Mouse (Mus musculus) cerebellum, postnatal 25 days (tissue): Measurements from ENCODE around the gene Isx.

Source experiments
- DNase-seq, 2 experiments: peaks; one replicate each; pipeline ENCODE4 v3.0.0; 2021; ENCODE audit warnings: mixed read lengths in 2 of 2

The Isx gene

DNA sequence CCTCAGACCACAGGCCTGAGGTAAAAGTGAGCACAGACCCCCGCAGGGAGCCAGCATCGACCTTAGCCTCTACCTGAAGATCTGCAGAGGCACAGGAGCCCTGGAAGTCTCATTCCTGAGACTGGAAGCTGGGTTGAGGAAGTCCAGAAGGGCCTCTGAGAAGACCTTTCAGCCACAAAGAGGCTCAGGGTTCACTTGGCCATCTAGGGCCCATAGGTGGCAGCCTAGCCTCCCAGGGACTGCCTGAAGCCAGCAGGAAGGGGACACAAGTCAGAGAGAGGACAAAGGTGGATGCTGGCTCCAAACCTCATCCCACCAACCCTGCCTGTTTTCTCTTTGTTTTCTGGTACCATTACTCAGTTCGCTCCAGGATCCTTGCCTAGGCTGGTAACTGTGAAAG, at the start of gene Isx:
Gene Isx (plus strand): TSS at position 234 of the 400 bp plus-strand sequence.
- no peak for DNase-seq

DNA sequence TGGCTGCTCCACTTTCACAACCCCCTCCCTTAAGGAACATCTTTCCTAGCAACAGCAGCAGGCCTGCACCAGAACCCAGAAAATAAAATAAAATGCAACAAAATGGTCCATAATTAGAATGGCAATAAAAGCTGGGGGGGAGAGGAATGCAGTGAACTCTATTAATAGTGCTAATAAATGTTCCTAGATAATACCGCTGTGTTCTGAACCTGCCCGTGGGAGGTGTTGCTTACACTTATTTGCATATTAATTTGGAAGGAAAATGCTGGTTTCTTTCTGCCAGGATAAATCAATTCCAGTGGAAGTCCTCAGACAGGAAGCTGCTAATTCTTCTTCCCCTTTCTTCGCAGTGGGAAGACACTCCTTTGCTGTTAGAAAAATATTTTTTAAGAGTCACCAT, 45.3 kb upstream of the Isx start:
- DNase-seq: no peak

DNA sequence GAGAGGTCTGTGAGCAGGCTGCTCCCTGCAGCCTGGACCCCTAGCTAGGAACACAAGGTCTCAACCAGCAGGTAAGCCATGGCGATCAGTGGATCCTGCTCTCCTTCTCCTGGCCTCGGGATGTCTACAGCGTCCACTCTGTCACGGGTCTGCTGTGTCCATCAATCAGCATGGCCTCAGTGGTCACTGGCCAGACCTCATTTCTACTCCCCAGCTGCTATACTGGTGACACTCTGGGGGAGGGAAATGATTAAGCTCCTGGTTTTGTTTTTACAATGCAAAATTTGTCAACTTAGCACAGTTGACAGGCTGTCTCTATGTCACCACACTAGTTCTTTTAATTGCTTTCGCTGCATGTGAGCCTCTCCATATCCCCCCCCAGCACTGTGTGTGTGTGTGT, 41.7 kb upstream of the Isx start:
- DNase-seq: no peak

DNA sequence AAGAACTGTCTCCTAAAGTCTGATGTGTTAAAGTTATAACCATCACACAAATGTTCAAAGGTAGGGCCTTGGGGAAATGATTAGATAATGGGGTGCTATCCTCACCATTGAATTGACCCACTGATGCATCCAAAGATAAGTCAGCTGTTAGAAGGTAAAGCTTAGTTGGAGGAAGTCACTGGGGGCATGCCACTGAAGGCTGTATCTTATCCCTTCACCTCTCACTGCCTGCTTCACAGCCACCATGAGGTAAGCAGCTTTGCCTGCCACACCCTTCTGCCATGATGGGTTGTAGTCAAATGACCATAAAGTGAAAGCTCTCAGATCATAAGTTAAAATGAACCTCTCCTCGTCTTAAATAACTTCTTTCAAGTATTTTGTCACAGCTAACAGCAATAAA, 38.7 kb upstream of the Isx start:
- DNase-seq: no peak

DNA sequence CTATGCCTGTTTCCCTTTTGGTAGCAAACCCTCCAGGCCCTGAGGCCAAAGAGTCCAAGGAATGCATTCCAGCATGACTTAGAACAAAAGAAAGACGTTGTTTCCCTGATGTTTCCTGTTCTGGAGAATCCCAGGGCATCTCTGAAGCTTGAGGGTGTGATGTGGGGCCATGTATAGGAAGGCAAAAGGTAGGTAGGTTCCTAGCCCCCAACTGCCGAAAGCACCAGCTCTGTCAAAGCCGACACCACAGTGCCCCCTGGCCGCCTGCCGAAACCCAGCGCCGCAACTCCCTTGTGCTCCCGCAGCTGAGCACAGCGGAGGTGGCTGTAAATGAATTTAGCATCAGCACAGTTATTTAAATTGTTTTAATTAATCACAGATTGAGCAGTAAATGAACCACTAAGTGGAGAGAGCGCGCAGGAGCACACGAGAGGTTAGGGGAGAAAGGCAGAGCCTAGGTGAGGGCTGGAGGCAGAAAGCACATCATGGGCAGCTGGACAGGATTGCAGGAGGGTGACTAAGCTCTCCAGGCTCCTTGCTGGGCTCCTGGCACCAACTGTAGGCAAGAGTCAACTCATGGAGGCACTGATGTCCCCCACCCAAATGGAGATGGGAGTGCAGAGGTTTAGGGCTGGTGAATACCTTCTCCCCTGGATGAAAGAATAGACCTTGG, 25.5 kb upstream of the Isx start:
- DNase-seq: peak in 1 of 2 experiments; percentile 29

DNA sequence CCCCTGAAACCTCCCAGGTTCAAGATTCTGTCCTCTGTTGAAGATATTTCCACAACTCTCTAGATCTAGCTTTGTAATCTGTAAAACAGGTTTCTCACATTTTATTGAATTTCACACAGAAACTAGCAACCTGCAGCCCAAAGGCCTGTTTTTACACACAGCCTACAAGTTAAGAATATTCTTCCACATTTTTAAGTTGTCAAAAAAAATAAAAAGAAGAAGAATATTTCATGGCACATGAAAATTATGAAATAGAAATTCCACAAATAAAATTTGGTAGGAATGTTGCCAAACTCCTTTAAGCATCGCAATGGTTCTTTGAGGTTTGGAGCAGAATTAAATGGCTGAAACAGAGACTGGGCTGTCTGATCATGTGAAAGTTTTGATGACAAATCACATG, 24.3 kb upstream of the Isx start:
- DNase-seq: no peak

DNA sequence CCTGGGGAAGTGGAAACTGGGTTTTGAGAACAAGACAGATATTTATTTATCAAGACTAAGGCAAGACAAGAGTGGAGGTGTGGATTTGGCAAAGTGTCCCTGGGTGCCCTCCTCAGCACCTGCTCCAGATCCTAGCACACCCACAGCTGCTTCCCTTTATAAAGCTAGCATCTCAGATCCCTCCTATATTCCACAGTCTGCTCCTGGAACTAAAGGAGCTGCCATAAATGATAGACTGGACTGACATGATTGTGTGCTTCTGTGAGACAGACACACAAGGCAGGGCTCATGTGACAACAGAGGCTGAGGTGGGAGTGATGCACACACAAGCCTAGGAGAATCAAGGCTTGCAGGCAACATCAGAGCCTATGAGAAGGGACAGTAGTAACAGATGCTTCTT, 22.0 kb upstream of the Isx start:
- no peak for DNase-seq

DNA sequence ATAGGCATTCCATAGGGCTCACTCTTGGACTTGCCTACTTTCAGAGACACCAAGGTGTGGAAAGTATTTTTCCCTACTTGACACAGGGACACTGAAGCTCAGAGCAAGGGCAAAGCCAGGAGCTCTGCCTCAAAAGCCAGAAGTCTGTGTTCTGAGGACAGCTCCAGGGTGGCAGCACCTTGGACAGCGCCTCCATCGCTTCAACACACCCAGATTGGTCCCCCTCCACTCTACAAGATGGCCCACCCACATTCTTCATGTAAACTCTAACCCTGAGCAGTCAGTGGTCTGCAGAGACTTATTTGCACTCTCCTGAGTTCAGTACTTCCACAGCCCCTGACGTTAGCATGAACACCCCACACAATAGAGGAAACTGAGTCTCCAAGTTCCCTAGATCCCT, 21.1 kb upstream of the Isx start:
- no peak for DNase-seq

DNA sequence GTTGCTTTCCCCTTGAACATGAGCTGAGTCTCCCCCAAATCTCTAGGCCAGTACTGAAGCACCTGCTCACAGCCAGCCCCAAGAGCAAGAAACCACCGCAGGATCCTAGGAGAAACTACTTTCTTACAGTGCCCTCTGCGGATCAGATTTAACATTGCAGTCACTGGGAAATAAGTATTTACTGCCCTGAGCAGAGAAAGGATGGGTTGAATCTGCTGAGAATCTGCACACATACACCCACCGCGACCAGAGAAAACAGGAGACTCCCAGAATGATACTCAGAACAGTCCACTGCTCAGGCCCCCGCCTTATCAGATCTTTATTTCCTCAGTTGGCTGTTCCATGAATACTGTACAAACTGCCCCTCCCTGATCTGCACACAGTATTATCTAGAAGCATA, 19.5 kb upstream of the Isx start:
- DNase-seq: peak; percentile 38 to 65

DNA sequence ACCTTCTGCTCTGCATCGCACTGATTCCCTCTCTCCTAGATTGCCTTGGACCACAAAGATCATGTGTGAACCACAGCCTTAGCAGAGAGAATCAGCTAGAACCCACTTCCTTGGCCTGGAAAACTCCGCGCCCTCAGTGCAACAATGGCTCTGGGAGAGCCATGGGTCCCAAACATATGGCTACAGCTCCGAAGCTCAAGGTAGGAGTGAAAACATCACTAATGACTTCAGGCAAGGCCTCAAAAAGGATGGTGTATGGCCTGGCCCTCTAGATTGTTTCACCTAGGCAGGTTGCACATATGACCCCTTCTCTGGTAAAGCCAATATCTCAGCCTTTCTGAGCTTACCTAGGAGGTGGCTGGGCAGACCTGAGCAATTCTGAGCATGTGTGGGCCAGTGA, 18.2 kb upstream of the Isx start:
- no peak for DNase-seq

DNA sequence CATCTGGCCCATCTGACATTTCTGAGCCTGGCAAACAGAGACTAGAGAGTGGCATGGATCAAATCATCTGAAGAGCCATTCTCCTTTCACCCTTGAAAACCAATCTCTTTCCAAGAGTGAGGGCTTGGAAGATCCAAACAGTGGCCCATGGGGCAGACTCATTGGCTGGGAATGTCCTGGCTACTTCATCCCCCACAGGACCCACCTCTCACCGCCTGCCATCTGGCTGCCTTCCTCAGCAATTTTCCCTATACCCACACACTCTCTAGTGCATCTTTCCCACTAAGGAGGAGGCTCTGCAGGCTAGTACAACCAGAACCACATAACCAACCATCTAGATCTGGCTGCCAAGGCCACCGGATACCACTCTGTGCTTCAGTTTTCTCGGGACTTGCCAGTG, 17.6 kb upstream of the Isx start:
- DNase-seq: no peak

DNA sequence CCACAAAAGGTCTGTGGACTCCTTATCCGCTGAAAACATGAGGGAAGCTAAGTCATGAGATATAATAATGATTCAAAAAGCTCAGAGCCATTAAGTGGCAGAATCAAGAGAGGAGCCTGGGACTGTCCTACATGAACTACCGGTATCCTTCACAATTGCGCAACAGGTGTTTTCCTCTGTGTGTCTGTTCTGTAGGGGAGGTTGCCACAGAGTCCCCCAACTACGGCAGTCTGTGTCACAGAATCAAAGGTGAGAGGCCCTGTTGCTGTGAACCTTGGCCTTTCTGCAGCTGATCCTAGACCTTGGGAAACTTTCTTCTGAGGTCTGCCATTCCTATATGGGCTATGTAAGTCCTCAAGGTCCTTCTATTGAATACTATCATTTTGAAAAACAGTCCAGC, 13.7 kb upstream of the Isx start:
- no peak for DNase-seq

DNA sequence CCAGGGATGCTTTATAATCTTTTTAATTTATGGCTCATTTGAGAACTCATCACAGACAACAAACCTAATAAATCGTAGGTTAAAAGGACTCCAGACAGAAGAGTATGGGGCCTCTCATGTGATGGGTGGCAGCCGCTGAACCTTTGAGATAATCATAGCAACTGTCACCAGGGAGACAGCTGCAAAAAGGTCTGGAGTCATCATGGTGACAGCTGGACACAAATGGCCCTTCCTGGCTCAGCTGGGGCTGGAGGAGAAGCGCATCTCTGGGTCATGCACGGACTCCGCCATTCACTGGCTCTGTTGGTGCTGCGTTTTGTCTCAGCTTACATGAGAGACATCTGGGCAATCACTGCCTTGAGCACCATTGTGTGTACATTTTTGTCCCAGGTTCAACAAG, 12.5 kb upstream of the Isx start:
- DNase-seq: no peak

DNA sequence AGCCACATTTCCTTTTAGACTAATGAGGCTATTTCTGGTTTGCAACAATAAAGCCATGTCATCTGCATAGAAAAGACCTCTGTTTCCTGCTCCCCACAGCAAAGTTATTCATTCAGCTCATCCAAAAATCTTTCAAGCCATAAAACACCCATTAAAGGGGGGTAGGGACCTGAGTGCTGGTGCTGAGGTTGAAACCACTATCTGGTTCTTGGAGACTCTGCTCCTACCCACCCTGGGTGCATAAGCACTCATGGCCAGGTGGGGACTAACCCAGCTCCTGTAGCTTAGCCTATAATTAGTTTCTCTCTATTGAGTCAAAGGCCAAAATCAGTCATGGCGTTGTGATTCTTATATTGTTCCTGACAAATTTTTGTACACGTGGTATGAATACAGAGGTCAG, 10.4 kb upstream of the Isx start:
- DNase-seq: no peak

DNA sequence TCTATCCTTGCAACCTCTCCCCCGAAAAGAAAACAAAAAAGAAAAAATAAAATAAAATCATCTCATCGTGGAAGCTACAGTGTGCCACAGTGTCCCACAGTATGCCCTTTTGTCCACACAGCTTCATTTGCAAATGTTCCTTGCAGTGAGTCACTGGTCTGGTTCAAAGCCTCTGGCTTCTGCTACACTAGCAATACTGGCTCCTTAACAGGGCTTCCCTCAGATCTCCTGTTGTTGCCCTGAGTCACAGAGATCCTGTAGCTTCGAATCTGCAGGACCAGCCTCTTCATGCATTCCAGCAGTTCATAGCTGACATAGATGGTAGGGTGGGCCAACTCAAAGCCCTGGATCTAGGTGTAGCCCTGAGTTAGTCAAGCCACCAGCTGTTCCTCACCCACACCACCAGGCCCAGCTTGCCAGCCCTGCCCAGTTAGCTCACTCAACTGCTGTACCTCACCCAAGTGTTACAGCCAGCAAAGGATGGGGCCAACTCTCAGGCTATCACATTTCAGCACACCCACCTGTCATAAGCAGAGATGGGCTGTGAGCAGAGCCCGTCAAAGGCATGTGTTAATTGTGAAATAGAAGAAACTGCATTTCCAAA, 2.5 kb upstream of the Isx start:
- no peak for DNase-seq

DNA sequence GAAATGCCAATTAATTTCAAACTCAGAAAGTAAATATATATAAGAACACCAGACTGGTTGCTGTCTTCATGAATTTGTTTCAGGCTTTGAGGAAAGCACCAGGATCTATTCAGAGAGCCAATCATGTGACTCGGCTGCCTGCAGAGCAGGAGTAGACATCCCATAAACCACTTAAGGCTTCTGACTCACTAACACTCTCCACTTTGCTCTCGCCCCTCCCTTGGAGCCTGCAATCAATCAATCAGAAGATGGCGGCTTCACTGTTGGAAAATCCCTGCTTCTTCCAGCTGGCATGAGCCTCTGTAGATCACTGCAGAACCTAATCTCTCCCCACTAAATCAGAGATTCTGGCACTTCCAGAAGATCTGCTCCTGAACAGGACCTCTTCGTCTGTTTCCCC, 1.3 kb upstream of the Isx start:
- DNase-seq: no peak

DNA sequence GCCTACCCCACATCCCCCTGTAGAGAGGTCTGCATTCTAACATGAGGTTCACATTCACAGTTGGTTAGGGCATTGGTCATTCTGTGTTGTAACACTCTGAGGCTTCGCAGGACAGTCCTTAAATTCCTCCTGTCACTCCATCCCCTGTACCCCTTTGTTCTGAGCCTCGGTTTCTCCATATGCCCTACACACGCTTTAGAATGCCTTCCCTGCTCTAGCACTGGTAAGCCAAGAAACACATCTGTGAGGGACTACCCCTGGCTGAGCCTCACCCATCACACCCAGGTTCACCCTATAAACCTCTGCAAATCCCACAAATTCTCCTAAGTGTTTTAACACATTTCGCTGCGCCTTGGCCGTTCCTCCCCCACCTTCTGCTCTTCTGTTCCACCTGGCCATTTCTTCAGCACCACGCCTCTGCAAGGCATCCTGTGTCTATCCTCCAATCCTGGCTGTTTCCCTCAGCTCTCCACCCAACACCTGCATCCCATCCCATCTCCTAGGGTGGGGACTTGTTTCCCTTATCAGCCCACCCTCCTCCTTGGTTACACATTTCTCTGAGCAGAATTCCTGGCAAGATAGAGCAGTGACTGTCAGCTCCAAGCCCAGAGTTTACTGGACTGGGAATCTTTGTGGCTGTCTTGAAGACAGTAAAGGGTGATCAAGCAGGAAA, 686 bp upstream of the Isx start:
- DNase-seq: no peak

DNA sequence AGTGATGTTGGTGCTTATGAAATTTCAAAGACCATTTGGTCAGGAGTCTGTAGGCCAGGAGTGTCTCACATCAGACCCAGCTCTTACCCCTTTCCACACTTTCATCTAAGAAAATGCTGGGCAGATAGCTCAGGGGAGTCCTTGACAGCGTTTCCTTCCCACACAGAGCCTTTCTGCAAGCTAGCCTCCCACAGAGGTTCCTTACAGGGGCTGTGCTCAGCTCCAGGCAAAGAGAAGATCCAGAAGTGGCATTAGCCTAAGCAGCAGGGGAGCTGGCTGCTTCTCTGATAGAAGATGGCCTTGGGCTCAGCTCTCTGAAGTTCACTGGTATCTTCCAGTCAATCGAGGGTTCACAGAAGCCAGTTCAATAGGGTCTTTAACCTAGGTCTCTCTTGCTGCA, 1.6 kb downstream of the Isx start:
- no peak for DNase-seq

DNA sequence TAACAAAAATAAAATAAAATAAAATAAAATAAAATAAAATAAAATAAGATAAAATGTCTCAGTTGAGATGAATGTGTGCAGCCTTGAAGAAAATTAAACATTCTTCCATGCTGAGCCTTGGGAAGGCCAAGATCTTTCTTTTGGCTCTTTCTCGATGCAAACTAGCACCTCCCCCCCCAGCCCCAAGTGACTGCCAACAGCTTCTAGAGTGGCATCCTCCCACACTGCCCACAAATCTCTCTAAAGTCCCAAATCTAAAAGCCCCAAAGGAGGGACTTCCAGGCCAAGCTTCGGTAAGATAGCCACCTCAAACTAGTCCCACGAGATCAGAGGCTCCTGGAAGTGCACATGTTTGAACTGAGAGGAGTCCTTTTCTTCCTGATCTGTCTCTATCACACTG, 5.7 kb downstream of the Isx start:
- no peak for DNase-seq

DNA sequence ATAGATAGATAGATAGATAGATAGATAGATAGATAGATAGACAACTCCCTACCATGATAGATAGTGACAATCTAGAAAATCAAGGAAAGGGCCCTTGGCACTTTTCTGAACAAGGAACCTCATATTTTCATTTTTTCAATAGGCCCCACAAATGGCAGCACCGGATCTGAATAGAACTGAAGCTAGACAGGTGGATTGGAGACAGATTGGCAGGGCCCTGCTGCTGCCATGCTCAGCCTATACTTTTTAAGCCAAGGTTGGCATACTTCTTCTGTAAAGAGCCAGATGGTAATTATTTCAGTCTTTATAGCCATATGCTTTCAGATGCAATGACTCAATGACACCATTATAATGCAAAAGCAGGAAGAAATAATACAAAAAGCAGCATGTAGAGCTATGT, 15.8 kb downstream of the Isx start:
- DNase-seq: peak; percentile 40 to 62

DNA sequence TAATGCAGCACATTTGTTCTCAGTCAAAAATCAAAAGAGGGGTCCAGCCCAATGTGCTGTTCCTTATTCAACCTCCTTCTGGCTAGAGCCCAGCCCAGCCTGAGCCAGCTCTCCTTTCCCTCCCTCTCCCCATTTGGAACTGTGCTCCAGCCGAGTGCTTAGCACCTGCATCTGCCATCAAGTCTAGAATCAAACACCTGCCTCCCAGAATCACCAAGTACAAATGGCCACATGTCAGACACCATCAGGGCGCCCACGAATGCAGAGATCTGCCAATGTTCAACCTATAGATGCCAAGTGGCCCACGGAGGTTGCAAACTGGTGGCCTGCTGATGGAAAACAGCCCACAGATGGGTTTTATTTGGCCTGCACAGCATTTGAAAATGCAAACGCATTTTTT, 18.1 kb downstream of the Isx start:
- peak; percentile 16 to 24 for DNase-seq

DNA sequence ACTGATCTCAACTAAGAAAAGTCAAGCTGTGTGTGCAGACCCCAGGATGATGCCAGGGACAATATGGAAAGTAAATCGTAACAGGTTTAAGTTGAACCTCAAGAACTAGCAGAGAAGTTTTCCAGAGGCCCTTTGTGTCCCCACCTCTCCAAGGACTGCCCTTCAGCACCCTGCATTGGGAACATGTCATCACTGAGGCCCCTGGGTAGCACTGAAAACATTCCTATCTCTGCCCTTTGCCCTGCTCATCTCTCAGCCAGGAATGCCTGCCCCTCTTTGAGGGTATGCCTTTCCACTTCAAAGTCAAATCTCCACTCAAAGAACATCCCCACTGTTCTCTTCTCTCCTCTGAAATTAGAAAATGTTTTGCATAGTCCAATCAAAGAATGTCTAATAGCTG, 23.3 kb downstream of the Isx start:
- no peak for DNase-seq

DNA sequence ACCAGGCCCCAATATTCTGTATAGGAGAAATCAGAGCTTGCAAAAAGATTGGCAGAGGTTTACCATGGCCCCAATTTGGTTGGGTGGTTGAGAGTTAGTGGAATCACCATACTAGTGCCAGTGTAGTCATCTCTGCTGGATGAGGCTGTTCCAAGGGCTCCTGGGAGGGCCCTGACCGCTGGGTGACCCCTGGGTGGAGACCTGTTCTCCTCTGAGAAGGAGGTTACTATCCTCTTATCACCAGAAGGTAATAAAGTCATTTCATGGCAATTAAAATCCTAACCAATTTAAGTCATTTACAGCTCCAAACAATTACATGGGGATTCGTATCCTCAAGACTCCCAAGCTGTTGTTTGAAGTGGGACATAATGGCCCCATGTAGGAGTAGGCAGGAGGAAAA, 24.3 kb downstream of the Isx start:
- no peak for DNase-seq

DNA sequence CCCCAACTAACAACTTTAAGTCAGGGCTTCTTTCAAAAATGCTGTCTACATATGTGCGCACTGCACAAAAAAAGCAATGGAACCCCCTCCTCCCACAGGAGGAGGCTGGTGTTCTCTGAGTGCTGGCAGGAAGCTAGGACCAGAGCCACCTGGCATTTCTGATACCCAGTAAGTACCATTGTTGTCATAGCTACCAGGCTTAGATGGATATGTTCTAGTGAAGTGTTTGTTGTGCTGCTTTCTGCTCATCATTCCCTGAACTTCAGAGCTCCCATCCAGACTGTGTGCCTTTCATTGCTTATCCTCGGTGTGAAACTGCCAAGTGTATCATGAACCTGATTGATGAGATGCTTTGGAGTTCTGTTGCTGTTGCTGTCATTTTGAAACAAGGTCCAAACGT, 26.8 kb downstream of the Isx start:
- no peak for DNase-seq

DNA sequence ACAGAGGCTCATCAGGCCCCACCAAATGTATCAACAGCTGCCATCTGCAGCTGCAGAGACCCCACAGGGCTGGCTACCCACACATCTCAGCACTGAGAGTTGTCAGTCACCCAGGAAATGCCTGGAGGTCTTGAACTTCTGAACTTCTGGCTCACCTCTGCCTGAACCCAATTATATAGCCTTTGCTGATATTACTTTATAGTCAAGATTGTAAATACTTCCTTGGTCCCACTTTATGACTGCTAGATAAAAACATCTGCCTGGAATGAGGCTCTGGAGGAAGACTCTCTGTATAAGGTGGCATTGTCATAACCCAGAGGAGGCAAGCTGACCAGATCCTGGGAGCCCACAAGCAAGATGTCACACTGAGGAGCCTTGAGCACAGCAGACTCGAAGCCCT, 28.8 kb downstream of the Isx start:
- DNase-seq: no peak
